Mouse (Mus musculus) liver, embryonic 12.5 days (tissue): Measurements from ENCODE around the gene Fetub. TPM values are rescaled to one million over a fixed set of nuclear protein-coding genes. Genes with fewer than 3 reads are reported as not detected.
"Not testable (repeated sequence)": the region's sequence is repeated elsewhere in the genome, so short reads cannot be mapped to it uniquely, and the experiment has no call there.

Source experiments
- ATAC-seq: fragments of 200-750 bp; cut with Nextera tagmentation; 2 replicates; pipeline ENCODE4 v1.8.0; 2017; ENCODE audit warnings: moderate number of reproducible peaks, mild to moderate bottlenecking, moderate library complexity
- H3K27ac ChIP-seq: fragments of 300-500 bp; sonication (generic); 2 replicates; pipeline ENCODE4 v1.5.1; 2016; ENCODE audit warnings: mild to moderate bottlenecking
- H3K27me3 ChIP-seq: fragments of 300-500 bp; sonication (generic); replicated peaks from 2 replicates; pipeline ENCODE4 v1.6.1; 2016; ENCODE audit warnings: mild to moderate bottlenecking, moderate library complexity
- H3K36me3 ChIP-seq: fragments of 300-500 bp; sonication (generic); 2 replicates; pipeline ENCODE4 v1.6.1; 2016; ENCODE audit warnings: mild to moderate bottlenecking, moderate library complexity
- H3K4me1 ChIP-seq: fragments of 300-500 bp; sonication (generic); 2 replicates; pipeline ENCODE4 v1.6.1; 2016
- H3K4me2 ChIP-seq: fragments of 300-500 bp; sonication (generic); 2 replicates; pipeline ENCODE4 v1.6.1; 2016; ENCODE audit warnings: mild to moderate bottlenecking, moderate library complexity
- H3K4me3 ChIP-seq: fragments of 300-500 bp; sonication (generic); 2 replicates; pipeline ENCODE4 v1.5.1; 2016; ENCODE audit warnings: mild to moderate bottlenecking, moderate library complexity
- H3K9ac ChIP-seq: fragments of 300-500 bp; sonication (generic); 2 replicates; pipeline ENCODE4 v1.6.1; 2016; ENCODE audit warnings: mild to moderate bottlenecking, moderate library complexity
- H3K9me3 ChIP-seq: fragments of 300-500 bp; sonication (generic); replicated peaks from 2 replicates; pipeline ENCODE4 v1.6.1; 2016; ENCODE audit warnings: mild to moderate bottlenecking, moderate library complexity
- WGBS: fragments of 180-500 bp; shearing (Covaris S2); methylation state at CpG from one replicate; pipeline ENCODE4 v1.1.7; 2016; ENCODE audit not compliant: insufficient replicate concordance; 5-methylcytosine and 5-hydroxymethylcytosine counted together
- polyA plus RNA-seq: library from polyadenylated mRNA; unstranded; fragments of >200 nt; fragmentation: Nextera tagmentation; extraction: Ambion mirVana; gene quantifications from 2 replicates; pipeline ENCODE4 v1.2.1, GENCODE M21; 2016

The Fetub gene
- polyA plus RNA-seq, 1 experiment from 2014 or later, result 0.35 TPM

DNA sequence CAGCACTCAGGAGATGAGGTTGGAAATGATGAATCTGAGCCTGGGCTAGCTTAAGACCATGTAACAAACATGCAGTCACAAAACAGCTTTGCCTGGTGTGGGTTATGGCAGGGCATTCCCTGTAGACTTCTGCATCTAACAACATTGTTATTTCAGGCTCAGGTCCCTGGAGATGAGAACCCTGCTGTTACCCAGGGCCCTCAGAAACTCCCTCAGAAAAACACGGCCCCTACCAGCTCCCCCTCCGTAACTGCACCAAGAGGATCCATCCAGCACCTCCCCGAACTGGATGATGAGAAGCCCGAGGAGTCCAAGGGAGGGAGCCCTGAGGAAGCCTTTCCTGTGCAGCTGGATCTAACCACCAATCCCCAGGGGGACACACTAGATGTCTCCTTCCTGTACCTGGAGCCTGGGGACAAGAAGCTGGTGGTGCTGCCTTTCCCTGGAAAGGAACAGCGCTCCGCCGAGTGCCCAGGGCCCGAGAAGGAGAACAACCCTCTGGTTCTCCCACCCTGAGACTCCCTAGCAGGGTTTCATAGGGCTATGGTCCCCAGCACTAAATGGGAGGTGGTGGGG, 21.1 kb downstream of the Fetub start:
- Histone ChIP-seq H3K27ac (no peak overlapping the region), H3K4me1 (no peaks in the 10 kb centered on the region), H3K36me3 (no peaks in the 10 kb centered on the region), H3K4me3 (no peak overlapping the region), H3K27me3 (no peaks in the 10 kb centered on the region), H3K9ac (no peak overlapping the region), H3K4me2 (no peak overlapping the region), H3K9me3 (no peaks in the 10 kb centered on the region)
- ATAC-seq, result no peak
- 68% methylated on average over 8 of the region's 8 CpGs for WGBS

DNA sequence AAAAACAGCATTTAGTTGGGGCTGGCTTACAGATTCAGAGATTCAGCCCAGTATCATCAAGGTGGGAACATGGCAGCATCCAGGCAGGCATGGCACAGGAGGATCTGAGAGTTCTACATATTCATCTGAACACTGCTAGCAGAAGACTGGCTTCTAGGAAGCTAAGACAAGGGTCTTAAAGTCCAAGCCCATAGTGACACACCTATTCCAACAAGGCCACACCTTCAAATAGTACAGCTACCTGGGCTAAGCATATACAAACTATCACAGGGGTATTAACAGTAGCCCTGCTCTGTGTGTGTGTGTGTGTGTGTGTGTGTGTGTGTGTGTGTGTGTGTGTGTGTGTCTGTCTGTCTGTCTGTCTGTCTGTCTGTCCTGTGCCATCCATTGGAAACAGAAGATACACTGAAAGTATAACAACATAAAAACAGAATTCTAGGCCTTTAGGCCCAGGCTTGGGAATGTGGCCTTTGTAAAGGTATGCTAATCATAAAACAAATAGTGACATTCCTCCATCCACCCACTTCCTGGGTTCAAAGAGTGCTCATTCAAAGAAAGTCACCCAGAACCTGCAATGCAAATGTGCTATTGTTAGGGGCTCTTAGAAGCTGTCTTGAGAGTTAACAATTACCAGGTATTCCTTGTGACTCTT, 23.8 kb downstream of the Fetub start:
- not testable (repeated sequence) for ATAC-seq, H3K4me2 ChIP-seq, H3K4me3 ChIP-seq, H3K9ac ChIP-seq, H3K27ac ChIP-seq, H3K36me3 ChIP-seq, H3K9me3 ChIP-seq, H3K27me3 ChIP-seq, H3K4me1 ChIP-seq

DNA sequence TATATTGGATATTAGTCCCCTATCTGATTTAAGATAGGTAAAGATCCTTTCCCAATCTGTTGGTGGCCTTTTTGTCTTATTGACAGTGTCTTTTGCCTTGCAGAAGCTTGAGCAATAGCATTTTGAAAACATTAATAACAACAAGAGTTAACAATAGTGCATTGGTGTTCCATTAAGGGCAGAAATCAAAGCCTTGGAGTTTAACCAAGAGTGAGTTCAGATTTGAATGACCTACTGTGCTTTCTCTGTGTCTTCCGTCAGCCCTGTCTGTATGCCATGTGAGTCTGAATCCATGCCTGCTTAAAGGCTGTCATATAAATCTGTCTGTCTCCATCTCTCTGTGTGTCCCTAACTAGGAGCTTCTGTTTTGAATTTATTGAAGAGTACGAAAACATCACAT, 29.2 kb downstream of the Fetub start:
- ATAC-seq, result no peak
- Histone ChIP-seq H3K9ac (no peak overlapping the region), H3K9me3 (no peaks in the 10 kb centered on the region), H3K4me2 (no peak overlapping the region), H3K27ac (no peak overlapping the region), H3K4me1 (no peaks in the 10 kb centered on the region), H3K4me3 (no peak overlapping the region), H3K36me3 (no peaks in the 10 kb centered on the region), H3K27me3 (no peaks in the 10 kb centered on the region)
- 68% methylated on average over 2 of the region's 2 CpGs for WGBS

DNA sequence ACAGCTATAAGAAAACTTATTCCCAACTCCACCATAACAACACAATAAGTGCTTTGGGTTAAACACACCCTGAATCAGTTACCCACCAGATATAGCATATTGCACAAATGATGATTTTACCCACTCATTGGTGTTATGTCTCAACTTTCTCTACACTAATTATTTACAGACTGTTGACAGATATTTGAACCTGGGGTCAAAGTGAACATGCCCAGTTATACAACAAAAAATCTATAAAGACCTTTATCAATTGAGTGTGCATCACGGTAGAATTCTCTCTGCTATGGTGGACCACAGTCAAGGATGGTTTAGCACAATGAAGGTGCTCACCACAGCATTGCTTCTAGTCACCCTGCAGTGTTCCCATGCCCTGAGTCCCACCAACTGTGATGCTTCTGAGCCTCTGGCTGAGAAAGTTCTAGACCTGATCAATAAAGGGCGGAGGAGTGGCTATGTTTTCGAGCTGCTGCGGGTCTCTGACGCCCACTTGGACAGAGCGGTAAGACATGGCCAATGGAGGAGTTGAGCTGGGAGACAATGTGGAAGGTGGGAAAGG, 32.8 kb downstream of the Fetub start, which contains the start of gene Hrg:
Gene Hrg (plus strand): TSS at position 233 of the 556 bp plus-strand sequence.
- Histone ChIP-seq H3K4me2 (no peak within 1 kb of the TSS), H3K9ac (no peak within 1 kb of the TSS), H3K36me3 (no peaks in the 10 kb centered on the region), H3K27me3 (no peaks in the 10 kb centered on the region), H3K4me3 (no peak within 1 kb of the TSS), H3K27ac (no peak within 1 kb of the TSS), H3K4me1 (no peaks in the 10 kb centered on the region), H3K9me3 (no peaks in the 10 kb centered on the region)
- WGBS, result 85% methylated on average over 6 of the region's 6 CpGs
- no peak for ATAC-seq

DNA sequence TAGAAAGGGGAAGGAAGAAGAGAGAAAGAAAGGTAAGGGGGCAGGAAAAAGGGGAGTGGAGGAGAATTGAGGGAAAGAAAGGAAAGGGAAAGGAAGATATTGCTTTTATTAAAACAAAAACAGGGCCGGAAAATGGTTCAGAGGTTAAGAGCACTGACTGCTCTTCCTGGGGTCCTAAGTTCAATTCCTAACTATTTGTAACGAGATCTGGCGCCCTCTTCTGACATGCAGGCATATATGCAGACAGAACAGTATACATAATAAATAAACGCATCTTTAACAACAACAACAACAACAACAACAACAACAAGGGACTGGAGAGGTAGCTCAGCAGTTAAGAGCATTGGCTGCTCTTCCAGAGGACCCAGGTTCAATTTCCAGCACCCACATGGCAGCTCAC, 34.9 kb downstream of the Fetub start:
- Histone ChIP-seq H3K36me3 (no peaks in the 10 kb centered on the region), H3K4me3 (no peak overlapping the region), H3K9ac (no peak overlapping the region), H3K27ac (no peak overlapping the region), H3K27me3 (no peaks in the 10 kb centered on the region), H3K9me3 (no peaks in the 10 kb centered on the region), H3K4me2 (no peak overlapping the region), H3K4me1 (no peaks in the 10 kb centered on the region)
- 23% methylated on average over 4 of the region's 4 CpGs for whole genome bisulfite sequencing
- ATAC-seq, result no peak

DNA sequence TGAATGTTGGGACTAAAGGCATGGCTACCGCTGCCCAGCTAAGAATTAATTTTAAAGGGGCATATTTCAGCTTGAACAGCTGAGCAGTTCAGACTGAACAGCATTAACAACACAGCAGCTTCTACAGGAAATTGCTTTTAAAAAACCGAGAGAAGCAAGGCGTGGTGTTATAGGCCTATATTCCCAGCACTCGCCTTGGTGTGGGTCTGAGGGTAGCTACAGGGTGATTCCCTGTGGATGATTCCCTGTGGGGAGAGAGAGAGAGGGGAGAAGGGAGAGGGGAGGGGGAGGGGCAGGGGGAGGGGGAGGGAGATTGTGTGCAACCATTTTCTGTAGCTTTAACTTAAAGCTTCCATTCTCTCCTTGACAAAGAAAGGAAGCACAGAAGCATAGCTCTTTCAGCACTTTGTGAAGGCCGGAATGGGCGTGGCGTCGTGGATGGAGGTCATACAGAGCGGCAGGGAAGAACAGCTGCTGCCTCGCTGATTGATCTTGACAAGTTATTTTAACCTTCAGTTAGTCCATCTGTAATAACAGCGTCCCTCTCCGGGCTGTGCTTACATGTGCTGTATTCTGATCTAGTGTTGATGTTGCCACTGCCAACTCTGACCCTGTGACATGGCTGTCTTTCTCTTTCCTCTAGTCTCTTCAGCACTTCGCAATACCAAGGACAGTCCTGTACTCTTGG, 37.4 kb downstream of the Fetub start:
- Histone ChIP-seq H3K36me3 (no peaks in the 10 kb centered on the region), H3K4me3 (no peak overlapping the region), H3K9me3 (no peaks in the 10 kb centered on the region), H3K9ac (no peak overlapping the region), H3K27me3 (no peaks in the 10 kb centered on the region), H3K4me1 (no peaks in the 10 kb centered on the region), H3K27ac (no peak overlapping the region), H3K4me2 (no peak overlapping the region)
- WGBS, result 70% methylated on average over 13 of the region's 13 CpGs
- no peak for ATAC-seq

DNA sequence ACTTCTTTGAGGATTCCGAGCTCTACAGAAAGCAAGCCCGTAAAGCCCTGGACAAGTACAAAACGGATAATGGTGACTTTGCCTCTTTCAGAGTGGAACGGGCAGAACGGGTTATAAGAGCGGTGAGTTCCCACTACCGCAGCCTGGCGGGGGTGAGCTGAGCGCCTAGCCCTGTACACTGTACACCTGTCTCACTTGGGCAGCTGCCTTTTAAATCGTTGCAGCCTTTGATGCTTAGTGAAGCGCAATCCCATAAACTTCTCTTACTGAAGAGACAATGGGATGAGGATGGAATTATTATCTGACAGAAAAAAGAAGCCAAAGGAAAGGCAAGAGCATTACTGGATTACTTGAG, 37.9 kb downstream of the Fetub start:
- H3K4me1 ChIP-seq, result no peaks in the 10 kb centered on the region
- no peaks in the 10 kb centered on the region for H3K27me3 ChIP-seq
- no peaks in the 10 kb centered on the region for H3K36me3 ChIP-seq
- no peak overlapping the region for H3K4me2 ChIP-seq
- 80% methylated on average over 11 of the region's 11 CpGs for WGBS
- no peaks in the 10 kb centered on the region for H3K9me3 ChIP-seq
- H3K4me3 ChIP-seq, result no peak overlapping the region
- ATAC-seq, result no peak
- H3K9ac ChIP-seq, result no peak overlapping the region
- no peak overlapping the region for H3K27ac ChIP-seq

DNA sequence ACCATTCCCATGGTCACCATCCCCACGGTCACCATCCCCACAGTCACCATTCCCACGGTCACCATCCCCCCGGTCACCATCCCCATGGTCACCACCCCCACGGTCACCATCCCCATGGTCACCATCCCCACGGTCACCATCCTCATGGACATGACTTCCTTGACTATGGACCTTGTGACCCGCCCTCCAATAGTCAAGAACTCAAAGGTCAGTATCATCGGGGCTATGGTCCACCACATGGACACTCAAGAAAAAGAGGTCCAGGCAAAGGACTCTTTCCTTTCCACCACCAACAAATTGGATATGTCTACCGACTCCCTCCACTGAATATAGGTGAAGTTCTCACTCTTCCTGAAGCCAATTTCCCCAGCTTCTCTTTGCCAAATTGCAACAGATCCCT, 42.9 kb downstream of the Fetub start:
- no peaks in the 10 kb centered on the region for H3K9me3 ChIP-seq
- H3K36me3 ChIP-seq, result no peaks in the 10 kb centered on the region
- H3K4me2 ChIP-seq, result no peak overlapping the region
- ATAC-seq, result no peak
- H3K4me3 ChIP-seq, result no peak overlapping the region
- H3K4me1 ChIP-seq, result no peaks in the 10 kb centered on the region
- H3K27ac ChIP-seq, result no peak overlapping the region
- H3K9ac ChIP-seq, result no peak overlapping the region
- no peaks in the 10 kb centered on the region for H3K27me3 ChIP-seq
- WGBS, result 75% methylated on average over 8 of the region's 8 CpGs

DNA sequence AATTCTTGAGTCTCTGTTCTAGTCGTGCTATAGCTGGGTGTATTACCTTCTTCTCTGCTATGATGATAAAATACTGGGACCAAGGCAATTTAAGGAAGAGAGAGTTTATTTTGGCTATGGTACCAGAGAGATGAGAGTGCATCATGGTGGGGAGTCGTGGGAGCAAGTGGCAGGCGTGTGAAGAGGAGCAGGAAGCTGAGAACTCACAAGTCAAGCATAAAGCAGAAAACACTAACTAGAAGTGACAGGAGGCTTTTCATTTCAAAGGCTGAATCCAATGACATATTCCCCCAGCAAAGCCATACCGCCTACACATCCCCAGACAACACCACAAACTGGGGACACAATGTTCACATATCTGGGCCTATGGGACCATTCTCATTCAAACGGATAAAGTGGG, 44.1 kb downstream of the Fetub start:
- no peak overlapping the region for H3K4me2 ChIP-seq
- H3K36me3 ChIP-seq, result no peaks in the 10 kb centered on the region
- no peak overlapping the region for H3K4me3 ChIP-seq
- no peaks in the 10 kb centered on the region for H3K9me3 ChIP-seq
- H3K27ac ChIP-seq, result no peak overlapping the region
- no peak overlapping the region for H3K9ac ChIP-seq
- ATAC-seq, result no peak
- no peaks in the 10 kb centered on the region for H3K27me3 ChIP-seq
- 59% methylated on average over 5 of the region's 5 CpGs for WGBS
- H3K4me1 ChIP-seq, result no peaks in the 10 kb centered on the region

DNA sequence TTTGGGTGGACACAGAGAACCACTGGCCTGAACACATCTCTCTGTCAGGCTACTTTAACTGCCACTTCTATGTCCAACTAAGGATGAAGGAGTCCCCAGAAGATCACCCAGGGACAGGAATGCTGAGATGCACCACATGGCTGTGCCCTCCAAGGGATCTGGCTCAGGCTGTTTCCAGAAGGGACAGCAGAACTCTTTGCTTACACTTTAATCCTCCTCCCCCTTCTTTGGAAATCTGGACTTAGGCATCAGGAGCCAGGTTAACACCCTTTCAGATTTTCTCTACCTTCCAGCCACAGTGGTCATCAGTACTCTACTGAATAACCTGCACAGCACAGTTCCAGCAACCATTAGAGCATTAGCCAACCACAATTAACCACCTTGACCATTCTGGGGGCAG, 45.2 kb downstream of the Fetub start:
- Histone ChIP-seq H3K4me2 (no peak overlapping the region), H3K27me3 (no peaks in the 10 kb centered on the region), H3K4me3 (no peak overlapping the region), H3K4me1 (no peaks in the 10 kb centered on the region), H3K9me3 (no peaks in the 10 kb centered on the region), H3K36me3 (no peaks in the 10 kb centered on the region), H3K9ac (no peak overlapping the region), H3K27ac (no peak overlapping the region)
- ATAC-seq, result no peak

DNA sequence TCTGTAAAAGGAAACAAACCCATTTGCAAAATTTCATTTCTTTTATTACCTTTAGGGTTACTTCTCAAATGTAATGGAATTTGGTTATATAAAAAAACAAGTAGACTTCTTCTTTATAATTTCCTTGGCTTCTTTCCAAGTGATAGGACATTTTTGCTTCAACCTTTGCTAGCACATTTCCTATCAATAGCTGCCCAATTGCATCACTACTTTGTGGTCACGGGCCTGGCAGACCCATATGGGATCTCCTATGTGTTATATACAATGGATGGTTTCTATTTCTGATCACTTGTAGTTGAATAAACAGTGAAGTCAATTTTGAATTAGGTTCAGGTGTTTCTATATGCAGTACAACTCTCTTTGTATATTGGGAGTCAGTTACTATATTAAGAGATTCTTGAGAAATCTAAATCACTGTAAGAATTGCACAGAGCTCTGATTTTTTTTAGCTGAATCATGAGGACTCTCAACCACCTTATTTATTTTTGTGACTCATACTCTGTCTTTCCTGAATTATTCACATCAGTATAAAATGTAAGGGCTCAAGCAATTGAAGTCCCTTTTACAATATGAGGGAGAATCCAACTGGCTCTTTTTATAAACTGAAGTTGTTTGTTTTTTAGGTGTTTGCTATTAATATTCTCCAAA, 49.4 kb downstream of the Fetub start:
- Histone ChIP-seq H3K36me3 (no peaks in the 10 kb centered on the region), H3K4me3 (no peak overlapping the region), H3K9me3 (no peaks in the 10 kb centered on the region), H3K27ac (no peak overlapping the region), H3K4me1 (no peaks in the 10 kb centered on the region), H3K9ac (no peak overlapping the region), H3K27me3 (no peaks in the 10 kb centered on the region), H3K4me2 (no peak overlapping the region)
- no peak for ATAC-seq
- 45% methylated on average over 1 of the region's 1 CpGs for WGBS
